Mouse (Mus musculus) cerebellum, adult 2 months (tissue): Measurements from ENCODE around the gene Umad1. TPM values are rescaled to one million over a fixed set of nuclear protein-coding genes. Genes with fewer than 3 reads are reported as not detected.
"Not testable (repeated sequence)": the region's sequence is repeated elsewhere in the genome, so short reads cannot be mapped to it uniquely, and the experiment has no call there.

Experiments
- DNase-seq, 2 experiments: peaks; one replicate each; pipeline ENCODE4 v3.0.0; 2021
- H3K27ac ChIP-seq: fragments of 200-500 bp; 2 replicates; pipeline ENCODE4 v1.5.1; 2012; ENCODE audit warnings: low read length, control low read depth, inconsistent platforms; ENCODE audit not compliant: insufficient read depth
- H3K27me3 ChIP-seq: fragments of 200-500 bp; 2 replicates; pipeline ENCODE4 v1.6.1; 2012; ENCODE audit warnings: inconsistent platforms, mild to moderate bottlenecking, low read length, moderate library complexity; ENCODE audit not compliant: control insufficient read depth, insufficient read depth
- H3K4me1 ChIP-seq: fragments of 200-500 bp; 2 replicates; pipeline ENCODE4 v1.6.1; 2011; ENCODE audit warnings: low read length; ENCODE audit not compliant: control insufficient read depth, insufficient read depth
- H3K4me3 ChIP-seq: fragments of 200-500 bp; replicated peaks from 2 replicates; pipeline ENCODE3; 2011; ENCODE audit warnings: mild to moderate bottlenecking, low read depth, low read length, control low read depth; ENCODE audit not compliant: insufficient read depth
- CTCF ChIP-seq: fragments of 200-500 bp; IDR thresholded peaks from 2 replicates; pipeline ENCODE4 v1.5.1; 2011; ENCODE audit warnings: low read depth, mild to moderate bottlenecking, control low read depth, low read length, moderate library complexity, borderline replicate concordance; ENCODE audit not compliant: insufficient read depth
- POLR2A ChIP-seq: fragments of 200-500 bp; IDR thresholded peaks from 2 replicates; pipeline ENCODE4 v1.6.1; 2011; ENCODE audit warnings: low read length, control low read depth, borderline replicate concordance; ENCODE audit not compliant: insufficient read depth
- WGBS: fragments of 180-500 bp; shearing (Covaris S2); methylation state at CpG from one replicate; pipeline ENCODE4 v1.1.7; 2018; 5-methylcytosine and 5-hydroxymethylcytosine counted together
- polyA plus RNA-seq: library from polyadenylated mRNA; depleted of rRNA; stranded (reverse); fragments of >200 nt; gene quantifications from 2 replicates; pipeline ENCODE4 v1.2.3, GENCODE M21; 2012

Umad1 gene
- polyA plus RNA-seq, 1 experiment, result 30.8 TPM

GRCm38 (mm10) chr6:8294048-8294784 lies 35.1 kb downstream of the Umad1 start:
- DNase-seq, result no peak
- Histone ChIP-seq H3K4me1 (no peaks in the 10 kb centered on the region), H3K27ac (no peak overlapping the region), H3K4me3 (no peak overlapping the region), H3K27me3 (no peaks in the 10 kb centered on the region)
- 91% methylated on average over 4 of the region's 4 CpGs for WGBS
- no peak for TF ChIP-seq CTCF
- no peak for TF ChIP-seq POLR2A

- DNase-seq, result no peak
- H3K27ac ChIP-seq, result no peak overlapping the region
- no peaks in the 10 kb centered on the region for H3K27me3 ChIP-seq
- TF ChIP-seq POLR2A, result no peak
- no peak for TF ChIP-seq CTCF
- no peaks in the 10 kb centered on the region for H3K4me1 ChIP-seq
- no peak overlapping the region for H3K4me3 ChIP-seq
- WGBS, result 89% methylated on average over 6 of the region's 6 CpGs
Measured at GRCm38 (mm10) chr6:8299066-8299863, 40.2 kb downstream of the Umad1 start.

- 44% methylated on average over 6 of the region's 6 CpGs for WGBS
- H3K27ac ChIP-seq, result no peak overlapping the region
- no peaks in the 10 kb centered on the region for H3K27me3 ChIP-seq
- TF ChIP-seq POLR2A (no peak), CTCF (no peak)
- H3K4me1 ChIP-seq, result no peaks in the 10 kb centered on the region
- H3K4me3 ChIP-seq, result no peak overlapping the region
- no peak for DNase-seq
Measured at GRCm38 (mm10) chr6:8307878-8308775, 49.0 kb downstream of the Umad1 start.

GRCm38 (mm10) chr6:8312554-8312953 lies 53.5 kb downstream of the Umad1 start:
- Histone ChIP-seq H3K4me1 (no peaks in the 10 kb centered on the region), H3K27ac (no peak overlapping the region), H3K4me3 (no peak overlapping the region), H3K27me3 (no peaks in the 10 kb centered on the region)
- WGBS, result 94% methylated on average over 2 of the region's 2 CpGs
- TF ChIP-seq CTCF (no peak), POLR2A (no peak)
- DNase-seq, result no peak

GRCm38 (mm10) chr6:8316201-8316600 lies 57.1 kb downstream of the Umad1 start:
- no peaks in the 10 kb centered on the region for H3K27me3 ChIP-seq
- H3K27ac ChIP-seq, result no peak overlapping the region
- H3K4me3 ChIP-seq, result no peak overlapping the region
- TF ChIP-seq POLR2A, result no peak
- TF ChIP-seq CTCF, result no peak
- no peaks in the 10 kb centered on the region for H3K4me1 ChIP-seq
- no peak for DNase-seq

- H3K27me3 ChIP-seq, result no peaks in the 10 kb centered on the region
- H3K27ac ChIP-seq, result no peak overlapping the region
- TF ChIP-seq POLR2A (no peak), CTCF (no peak)
- no peak overlapping the region for H3K4me3 ChIP-seq
- DNase-seq, result no peak
- 98% methylated on average over 2 of the region's 2 CpGs for WGBS
- H3K4me1 ChIP-seq, result no peaks in the 10 kb centered on the region
Measured at GRCm38 (mm10) chr6:8319591-8319990, 60.5 kb downstream of the Umad1 start.

GRCm38 (mm10) chr6:8331496-8331895 lies 72.4 kb downstream of the Umad1 start:
- not testable (repeated sequence) for H3K4me3 ChIP-seq, DNase-seq, H3K4me1 ChIP-seq, H3K27ac ChIP-seq, H3K27me3 ChIP-seq
- 98% methylated on average over 3 of the region's 3 CpGs for WGBS
